8 mouse cellular contexts compared by ENCODE assay signal in the genomic region with DNA sequence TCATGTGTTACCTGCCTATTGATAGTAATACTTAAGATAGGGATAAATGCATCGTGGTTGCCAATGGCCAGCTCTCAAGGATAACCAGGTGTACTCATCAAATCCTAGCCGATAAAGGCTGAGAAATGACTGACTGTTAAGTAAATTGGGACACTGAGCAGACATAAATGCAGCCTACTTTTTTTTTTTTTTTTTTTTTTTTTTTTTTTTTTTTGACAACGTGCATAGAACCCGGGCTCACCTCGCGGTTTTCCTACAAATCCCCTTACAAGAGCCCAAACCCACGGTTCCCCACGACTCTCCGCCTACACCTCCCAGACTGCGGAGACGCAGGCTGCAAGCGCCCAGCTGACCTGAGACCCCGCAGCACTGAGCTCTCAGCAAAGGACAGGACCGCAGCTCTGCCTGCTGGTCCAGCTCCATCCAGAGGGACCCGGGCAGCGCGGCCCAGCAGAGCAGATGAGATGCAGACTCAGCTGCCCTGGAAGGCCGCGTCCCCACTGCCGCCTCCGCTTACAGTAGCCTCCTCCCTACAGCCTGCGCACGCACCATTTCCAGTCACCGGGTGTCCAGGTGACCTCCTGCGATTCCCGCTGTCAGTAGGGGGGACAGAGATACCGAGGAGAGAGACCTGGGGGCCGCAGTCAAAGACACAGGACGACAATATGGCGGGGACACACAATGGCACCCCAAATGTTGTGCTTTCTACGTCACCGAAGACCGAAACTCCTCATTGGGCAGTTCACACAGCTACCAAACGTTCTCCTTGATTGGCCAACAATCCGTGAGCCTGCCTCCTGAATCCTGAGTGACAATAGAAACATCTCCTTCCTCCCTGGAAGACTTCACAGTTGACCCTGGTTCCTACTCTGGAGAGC. TPM values are rescaled to one million over a fixed set of nuclear protein-coding genes. Genes with fewer than 3 reads are reported as not detected.
DNase-seq lines count a peak whose midpoint lies in the region; ATAC-seq and TF ChIP-seq lines count a peak whose summit lies in the region.

A gene (minus strand): TSS at position 722 of the 878 bp plus-strand sequence.

- no peaks in the 10 kb centered on the region; the same call in 1 of the 2 replicates for H3K4me1 ChIP-seq in bone marrow, adult 2 months (ENCODE audit: control insufficient read depth, insufficient read depth, low read length)
- peaks cover 5% of the 10 kb centered on the region; the same call in 1 of the 2 replicates for H3K4me1 ChIP-seq in embryonic facial prominence, embryonic 15.5 days
- peaks cover 5% of the 10 kb centered on the region; the same call in 1 of the 2 replicates for H3K4me1 ChIP-seq in limb, embryonic 14.5 days (ENCODE audit: control insufficient read depth, insufficient read depth, low read length)
- no peaks in the 10 kb centered on the region; the same call in 1 of the 2 replicates for H3K4me1 ChIP-seq in midbrain, postnatal 0 days (ENCODE audit: insufficient read depth, low read length)

- no peak for TF ChIP-seq CTCF in bone marrow, adult 2 months (IDR thresholded peaks at IDR 0.05; ENCODE audit: control insufficient read depth, insufficient read depth, low read length)
- TF ChIP-seq CTCF in midbrain, postnatal 0 days (IDR thresholded peaks at IDR 0.05): no peak

- H3K9me3 ChIP-seq in embryonic facial prominence, embryonic 15.5 days (replicated peaks): no peaks in the 10 kb centered on the region
- no peaks in the 10 kb centered on the region for H3K9me3 ChIP-seq in limb, embryonic 14.5 days (ENCODE audit: control insufficient read depth, low read length)
- H3K9me3 ChIP-seq in midbrain, postnatal 0 days (ENCODE audit: low read length): no peaks in the 10 kb centered on the region

- no peak; the same call in 1 of the 2 replicates for TF ChIP-seq POLR2A in bone marrow, adult 2 months (IDR thresholded peaks at IDR 0.05; ENCODE audit: borderline replicate concordance, control insufficient read depth, low read depth, low read length)
- TF ChIP-seq POLR2A in limb, embryonic 14.5 days (IDR thresholded peaks at IDR 0.05; ENCODE audit: borderline replicate concordance, extremely low read depth, insufficient read depth, insufficient read length): peak; percentile 41; the same call in 1 of the 2 replicates

- ATAC-seq in embryonic facial prominence, embryonic 15.5 days (ENCODE audit: insufficient number of reproducible peaks, low FRiP score, low TSS enrichment, low read depth): peak; percentile 96
- ATAC-seq in limb, embryonic 14.5 days (ENCODE audit: low FRiP score, low read depth): peak; percentile 98
- peak; percentile 100 for ATAC-seq in midbrain, postnatal 0 days (ENCODE audit: low FRiP score)

- DNase-seq in 3T3-L1 (ENCODE audit: low read depth, low spot score): peak; percentile 91
- peak; percentile 82 for DNase-seq in heart, adult 8-10 months (ENCODE audit: low spot score)
- DNase-seq in kidney, adult 9 months: peak; percentile 86
- DNase-seq in limb, embryonic 14.5 days (ENCODE audit: low spot score): peak; percentile 91
- peak; percentile 97 for DNase-seq in midbrain, postnatal 0 days (ENCODE audit: low spot score)
- DNase-seq in spleen, postnatal 14 days (ENCODE audit: low spot score in 2 of 2): peak; percentile 10 to 38

- H3K36me3 ChIP-seq in embryonic facial prominence, embryonic 15.5 days: peaks cover 22% of the 10 kb centered on the region
- H3K36me3 ChIP-seq in limb, embryonic 14.5 days (ENCODE audit: control insufficient read depth, insufficient read depth, low read length): peaks cover 20% of the 10 kb centered on the region
- H3K36me3 ChIP-seq in midbrain, postnatal 0 days (ENCODE audit: insufficient read depth, low read length): peaks cover 2% of the 10 kb centered on the region; the same call in 1 of the 2 replicates

- no peak within 1 kb of the TSS for H3K27ac ChIP-seq in bone marrow, adult 2 months (ENCODE audit: control insufficient read depth, insufficient read depth, low read depth, low read length, poor library complexity)
- peak within 1 kb of the TSS; percentile 55; the same call in 1 of the 2 replicates for H3K27ac ChIP-seq in embryonic facial prominence, embryonic 15.5 days (replicated peaks)
- H3K27ac ChIP-seq in limb, embryonic 14.5 days (replicated peaks; ENCODE audit: low read depth, low read length): peak within 1 kb of the TSS; percentile 61; the same call in 1 of the 2 replicates
- H3K27ac ChIP-seq in midbrain, postnatal 0 days (ENCODE audit: low read depth, low read length): peak within 1 kb of the TSS; percentile 84

- H3K4me2 ChIP-seq in embryonic facial prominence, embryonic 15.5 days (replicated peaks): peak within 1 kb of the TSS; percentile 53
- H3K4me2 ChIP-seq in limb, embryonic 14.5 days (replicated peaks; ENCODE audit: low read depth, low read length, severe bottlenecking): peak within 1 kb of the TSS; percentile 79
- H3K4me2 ChIP-seq in midbrain, postnatal 0 days (ENCODE audit: low read depth, low read length, poor library complexity, severe bottlenecking): peak within 1 kb of the TSS; percentile 68

- WGBS in bone marrow, adult 2 months: 2% methylated on average over 35 of the region's 35 CpGs
- 1% methylated on average over 35 of the region's 35 CpGs for WGBS in embryonic facial prominence, embryonic 15.5 days
- WGBS in limb, embryonic 14.5 days: 2% methylated on average over 34 of the region's 35 CpGs
- 1% methylated on average over 35 of the region's 35 CpGs for WGBS in midbrain, postnatal 0 days

- peak within 1 kb of the TSS; percentile 92 for H3K4me3 ChIP-seq in bone marrow, adult 2 months (replicated peaks; ENCODE audit: control insufficient read depth, low read depth, low read length)
- peak within 1 kb of the TSS; percentile 78 for H3K4me3 ChIP-seq in embryonic facial prominence, embryonic 15.5 days (replicated peaks)
- H3K4me3 ChIP-seq in limb, embryonic 14.5 days (replicated peaks; ENCODE audit: low read length): peak within 1 kb of the TSS; percentile 85
- peak within 1 kb of the TSS; percentile 72 for H3K4me3 ChIP-seq in midbrain, postnatal 0 days (ENCODE audit: low read depth, low read length)

- H3K9ac ChIP-seq in embryonic facial prominence, embryonic 15.5 days: peak within 1 kb of the TSS; percentile 96
- peak within 1 kb of the TSS; percentile 96 for H3K9ac ChIP-seq in limb, embryonic 14.5 days (ENCODE audit: low read depth, low read length, severe bottlenecking)
- H3K9ac ChIP-seq in midbrain, postnatal 0 days (replicated peaks; ENCODE audit: low read length, poor library complexity, severe bottlenecking): peak within 1 kb of the TSS; percentile 89

- H3K27me3 ChIP-seq in embryonic facial prominence, embryonic 15.5 days: no peaks in the 10 kb centered on the region
- H3K27me3 ChIP-seq in limb, embryonic 14.5 days (ENCODE audit: control insufficient read depth, insufficient read depth, low read length): no peaks in the 10 kb centered on the region
- no peaks in the 10 kb centered on the region for H3K27me3 ChIP-seq in midbrain, postnatal 0 days (ENCODE audit: insufficient read depth, low read length)

RNA-seq across cellular contexts. Expression of the gene that starts here (rescaled TPM):
- polyA plus RNA-seq in bone marrow, adult 2 months (2011; ENCODE audit: insufficient read depth, insufficient read length, low replicate concordance, missing spikeins): 0.49 and 5.1 TPM in 2 replicates
- 15.4 and 16.5 TPM in 2 replicates for polyA plus RNA-seq in embryonic facial prominence, embryonic 15.5 days (2015; fragmentation: Nextera tagmentation; extraction: Ambion mirVana)
- total RNA-seq in heart, adult 8-10 months (2022): 10 to 100 TPM in 2 of 4 experiments, 1 to 10 TPM in 2; 5.9 to 12.0 (median 9.9) TPM
- polyA plus RNA-seq in limb, embryonic 14.5 days (2012; rRNA removed): 13.3 and 13.4 TPM in 2 replicates
- 15.1 and 20.2 TPM in 2 replicates for polyA plus RNA-seq in limb, embryonic 14.5 days (2014; fragmentation: Nextera tagmentation; extraction: Ambion mirVana)
- 16.3 and 38.0 TPM in 2 replicates for total RNA-seq in midbrain, postnatal 0 days (2014; rRNA removed)
- 9.0 and 12.6 TPM in 2 replicates for polyA plus RNA-seq in midbrain, postnatal 0 days (2015; fragmentation: Nextera tagmentation; extraction: Ambion mirVana)

Comparison
In these comparisons a context has a peak if more than half of its experiments do, and no peak if none do; other contexts are left out.
1. DNase-seq: peak in every context shown above with its lines; median percentile 97 in midbrain, postnatal 0 days; 91 in 3T3-L1; 91 in limb, embryonic 14.5 days; 86 in kidney, adult 9 months; 82 in heart, adult 8-10 months; 24 in spleen, postnatal 14 days.